Mouse (Mus musculus): ENCODE results near the gene Chek2.

DNA sequence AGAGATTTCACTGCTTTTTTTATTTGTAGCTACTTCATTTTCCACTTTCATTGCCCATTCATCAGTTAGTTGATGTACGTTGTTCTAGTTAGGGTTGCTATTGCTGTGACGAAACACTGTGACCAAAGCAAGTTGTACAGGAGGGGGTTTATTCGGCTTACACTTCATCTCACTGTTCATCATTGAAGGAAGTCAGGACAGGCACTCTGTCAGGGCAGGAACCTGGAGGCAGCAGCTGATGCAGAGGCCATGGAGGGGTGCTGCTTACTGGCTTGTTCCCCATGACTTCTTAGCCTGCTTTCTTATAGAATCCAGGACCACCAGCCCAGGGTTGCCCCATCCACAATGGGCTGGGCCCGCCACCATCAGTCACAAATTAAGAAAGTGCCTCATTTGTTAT is 59.0 kb downstream of the Chek2 start:
- TF ChIP-seq CTCF (IDR thresholded peaks at IDR 0.05): no peak
- no peak for TF ChIP-seq EP300 (IDR thresholded peaks at IDR 0.05; ENCODE audit: insufficient read depth, low read depth, low read length)
